Mouse (Mus musculus): ENCODE data around the gene Prpf6.

- no peak for TF ChIP-seq CTCF (conservative IDR thresholded peaks at IDR 0.05; ENCODE audit: low read length)
- TF ChIP-seq POU5F1 (IDR thresholded peaks at IDR 0.05; ENCODE audit: borderline replicate concordance, low read length) = no peak
Observed at GRCm38 (mm10) chr2:181691083-181691482, 99.4 kb downstream of the Prpf6 start.
